Mouse (Mus musculus) embryonic fibroblast, embryonic 13.5 days (primary cell): ENCODE measurements at regions not wholly inside any gene's neighbourhood (a gene's known extent, or its start where the extent isn't known, plus 50 kb on each side); places are given as distances from the start of the nearest gene placed in this dataset.

Source experiments
- CTCF ChIP-seq: IDR thresholded peaks from 2 replicates; pipeline ENCODE4 v1.5.1; 2011; ENCODE audit warnings: mild to moderate bottlenecking, control low read depth, low read length, moderate library complexity, borderline replicate concordance; ENCODE audit not compliant: insufficient read depth
- POLR2A ChIP-seq: IDR thresholded peaks from 2 replicates; pipeline ENCODE4 v1.6.1; 2011; ENCODE audit warnings: low read depth, mild to moderate bottlenecking, control low read depth, low read length, moderate library complexity

GRCm38 (mm10) chr1:73264245-73264644, 248.5 kb upstream of the Tnp1 start:
- TF ChIP-seq POLR2A (no peak), CTCF (no peak)
